Mouse (Mus musculus) liver, embryonic 11.5 days (tissue): ENCODE data around the gene Ppp3ca. TPM values are rescaled to one million over a fixed set of nuclear protein-coding genes. Genes with fewer than 3 reads are reported as not detected.
A peak's percentile ranks its signal among the peaks of the same experiment; 100 is the strongest.

Experiments
- ATAC-seq: fragments of 200-750 bp; cut with Nextera tagmentation; replicated peaks from 2 replicates; pipeline ENCODE4 v1.8.0; 2017; ENCODE audit warnings: moderate number of reproducible peaks, mild to moderate bottlenecking, moderate TSS enrichment, moderate library complexity; ENCODE audit not compliant: low FRiP score
- DNase-seq: peaks from one replicate; pipeline ENCODE4 v3.0.0-alpha.2; 2017; ENCODE audit warnings: low spot score
- H3K27ac ChIP-seq: fragments of 300-500 bp; sonication (generic); 2 replicates; pipeline ENCODE4 v1.5.1; 2014; ENCODE audit warnings: mild to moderate bottlenecking, low read depth, low read length, control low read depth
- H3K27me3 ChIP-seq: fragments of 300-500 bp; sonication (generic); replicated peaks from 2 replicates; pipeline ENCODE4 v1.6.1; 2014; ENCODE audit warnings: low read length, mixed read lengths; ENCODE audit not compliant: control insufficient read depth, insufficient read depth
- H3K36me3 ChIP-seq: fragments of 300-500 bp; sonication (generic); 2 replicates; pipeline ENCODE4 v1.6.1; 2014; ENCODE audit warnings: mild to moderate bottlenecking, low read length, moderate library complexity, mixed read lengths; ENCODE audit not compliant: control insufficient read depth, insufficient read depth
- H3K4me1 ChIP-seq: fragments of 300-500 bp; sonication (generic); replicated peaks from 2 replicates; pipeline ENCODE4 v1.6.1; 2014; ENCODE audit warnings: low read length, mixed read lengths; ENCODE audit not compliant: control insufficient read depth, insufficient read depth
- H3K4me2 ChIP-seq: fragments of 300-500 bp; sonication (generic); 2 replicates; pipeline ENCODE4 v1.6.1; 2014; ENCODE audit warnings: mild to moderate bottlenecking, control low read depth, moderate library complexity
- H3K4me3 ChIP-seq: fragments of 300-500 bp; sonication (generic); 2 replicates; pipeline ENCODE4 v1.5.1; 2014; ENCODE audit warnings: low read depth, low read length, control low read depth
- H3K9ac ChIP-seq: fragments of 300-500 bp; sonication (generic); 2 replicates; pipeline ENCODE4 v1.6.1; 2014; ENCODE audit warnings: low read depth, low read length, control low read depth
- H3K9me3 ChIP-seq: fragments of 300-500 bp; sonication (generic); 2 replicates; pipeline ENCODE4 v1.6.1; 2016; ENCODE audit warnings: low read length, inconsistent platforms, mixed read lengths; ENCODE audit not compliant: control insufficient read depth
- WGBS: fragments of 180-500 bp; shearing (Covaris S2); extraction: QIAGEN DNeasy Blood & Tissue Kit; methylation state at CpG from one replicate; pipeline ENCODE4 v1.1.7; 2014; 5-methylcytosine and 5-hydroxymethylcytosine counted together
- polyA plus RNA-seq: library from polyadenylated mRNA; unstranded; fragments of >200 nt; fragmentation: Nextera tagmentation; extraction: Ambion mirVana; gene quantifications from 2 replicates; pipeline ENCODE4 v1.2.1, GENCODE M21; 2014

The Ppp3ca gene
- polyA plus RNA-seq, 1 experiment from 2014 or later = 30.7 TPM

- H3K36me3 ChIP-seq = no peaks in the 10 kb centered on the region
- H3K4me3 ChIP-seq = no peak overlapping the region
- no peak overlapping the region for H3K4me2 ChIP-seq
- H3K9ac ChIP-seq = no peak overlapping the region
- no peak for DNase-seq
- ATAC-seq = no peak
- H3K27me3 ChIP-seq = no peaks in the 10 kb centered on the region
- 67% methylated on average over 4 of the region's 4 CpGs for WGBS
- no peaks in the 10 kb centered on the region for H3K9me3 ChIP-seq
- peaks cover 11% of the 10 kb centered on the region for H3K4me1 ChIP-seq
- H3K27ac ChIP-seq = no peak overlapping the region
These were observed 103.3 kb downstream of the Ppp3ca start for GRCm38 (mm10) chr3:136773217-136773616.

GRCm38 (mm10) chr3:136774196-136774595, 104.3 kb downstream of the Ppp3ca start:
- Histone ChIP-seq H3K36me3 (no peaks in the 10 kb centered on the region), H3K4me3 (no peak overlapping the region), H3K27ac (no peak overlapping the region), H3K9me3 (no peaks in the 10 kb centered on the region), H3K4me1 (peaks cover 6% of the 10 kb centered on the region), H3K9ac (no peak overlapping the region), H3K27me3 (no peaks in the 10 kb centered on the region), H3K4me2 (no peak overlapping the region)
- DNase-seq (no peak), ATAC-seq (no peak)
- 93% methylated on average over 6 of the region's 6 CpGs for WGBS

GRCm38 (mm10) chr3:136776525-136776924, 106.6 kb downstream of the Ppp3ca start:
- no peak overlapping the region for H3K27ac ChIP-seq
- DNase-seq = no peak
- H3K4me2 ChIP-seq = no peak overlapping the region
- no peaks in the 10 kb centered on the region for H3K9me3 ChIP-seq
- 92% methylated on average over 4 of the region's 4 CpGs for WGBS
- no peaks in the 10 kb centered on the region for H3K36me3 ChIP-seq
- H3K27me3 ChIP-seq = no peaks in the 10 kb centered on the region
- no peak overlapping the region for H3K9ac ChIP-seq
- ATAC-seq = no peak
- no peak overlapping the region for H3K4me3 ChIP-seq
- no peaks in the 10 kb centered on the region for H3K4me1 ChIP-seq

- Histone ChIP-seq H3K36me3 (no peaks in the 10 kb centered on the region), H3K4me2 (no peak overlapping the region), H3K9me3 (no peaks in the 10 kb centered on the region), H3K27me3 (no peaks in the 10 kb centered on the region), H3K27ac (no peak overlapping the region), H3K4me1 (no peaks in the 10 kb centered on the region), H3K9ac (no peak overlapping the region), H3K4me3 (no peak overlapping the region)
- DNase-seq (no peak), ATAC-seq (no peak)
- 82% methylated on average over 7 of the region's 7 CpGs for WGBS
These were observed 107.5 kb downstream of the Ppp3ca start for GRCm38 (mm10) chr3:136777380-136777779.

- no peaks in the 10 kb centered on the region for H3K9me3 ChIP-seq
- H3K4me3 ChIP-seq = no peak overlapping the region
- no peaks in the 10 kb centered on the region for H3K4me1 ChIP-seq
- no peak overlapping the region for H3K4me2 ChIP-seq
- no peak overlapping the region for H3K9ac ChIP-seq
- H3K27me3 ChIP-seq = no peaks in the 10 kb centered on the region
- DNase-seq = no peak
- ATAC-seq = no peak
- H3K36me3 ChIP-seq = no peaks in the 10 kb centered on the region
- no peak overlapping the region for H3K27ac ChIP-seq
- 84% methylated on average over 9 of the region's 9 CpGs for WGBS
These were observed 107.9 kb downstream of the Ppp3ca start for GRCm38 (mm10) chr3:136777787-136778216.

GRCm38 (mm10) chr3:136780321-136780720, 110.4 kb downstream of the Ppp3ca start:
- Histone ChIP-seq H3K9me3 (no peaks in the 10 kb centered on the region), H3K9ac (no peak overlapping the region), H3K4me3 (no peak overlapping the region), H3K4me2 (no peak overlapping the region), H3K27me3 (no peaks in the 10 kb centered on the region), H3K27ac (no peak overlapping the region), H3K4me1 (no peaks in the 10 kb centered on the region), H3K36me3 (no peaks in the 10 kb centered on the region)
- 84% methylated on average over 3 of the region's 3 CpGs for WGBS
- ATAC-seq = no peak
- DNase-seq = no peak

- no peaks in the 10 kb centered on the region for H3K9me3 ChIP-seq
- ATAC-seq = no peak
- H3K4me3 ChIP-seq = no peak overlapping the region
- no peak overlapping the region for H3K9ac ChIP-seq
- H3K36me3 ChIP-seq = no peaks in the 10 kb centered on the region
- no peak for DNase-seq
- no peaks in the 10 kb centered on the region for H3K27me3 ChIP-seq
- no peak overlapping the region for H3K4me2 ChIP-seq
- H3K4me1 ChIP-seq = no peaks in the 10 kb centered on the region
- no peak overlapping the region for H3K27ac ChIP-seq
These were observed 112.1 kb downstream of the Ppp3ca start for GRCm38 (mm10) chr3:136782058-136782457.

GRCm38 (mm10) chr3:136785686-136786085, 115.8 kb downstream of the Ppp3ca start:
- Histone ChIP-seq H3K9me3 (no peaks in the 10 kb centered on the region), H3K9ac (no peak overlapping the region), H3K27ac (no peak overlapping the region), H3K4me2 (no peak overlapping the region), H3K36me3 (no peaks in the 10 kb centered on the region), H3K27me3 (no peaks in the 10 kb centered on the region), H3K4me1 (peaks cover 11% of the 10 kb centered on the region), H3K4me3 (no peak overlapping the region)
- WGBS = 87% methylated on average over 6 of the region's 6 CpGs
- no peak for ATAC-seq
- DNase-seq = no peak

- H3K4me2 ChIP-seq = no peak overlapping the region
- no peak for DNase-seq
- no peaks in the 10 kb centered on the region for H3K27me3 ChIP-seq
- H3K9me3 ChIP-seq = no peaks in the 10 kb centered on the region
- H3K4me3 ChIP-seq = no peak overlapping the region
- H3K4me1 ChIP-seq = peaks cover 16% of the 10 kb centered on the region
- 34% methylated on average over 4 of the region's 4 CpGs for WGBS
- peak; percentile 59; the same call in 1 of the 2 replicates for ATAC-seq
- H3K27ac ChIP-seq = peak overlapping the region; percentile 6; the same call in 1 of the 2 replicates
- H3K9ac ChIP-seq = no peak overlapping the region
- H3K36me3 ChIP-seq = no peaks in the 10 kb centered on the region
These were observed 120.4 kb downstream of the Ppp3ca start for GRCm38 (mm10) chr3:136790261-136790871.
